ENCODE assay signal across 16 mouse cellular contexts in genomic region chr11:110111137-110111536, GRCm38 (mm10). TPM values are rescaled to one million over a fixed set of nuclear protein-coding genes. Genes with fewer than 3 reads are reported as not detected.
DNase-seq lines count a peak whose midpoint lies in the region; ATAC-seq and TF ChIP-seq lines count a peak whose summit lies in the region.
"Had no signal": no experiment of that assay in that cellular context is flagged by ENCODE, and none has a peak within 500 bp of the region (broad histone marks: within the 10 kb centered on the region; RNA-seq: fewer than 3 reads in every experiment).

No protein-coding gene starts in this region.

- H3K4me2 ChIP-seq in hindbrain, postnatal 0 days (ENCODE audit: low read depth, low read length) = no peak overlapping the region
- no peak overlapping the region for H3K4me2 ChIP-seq in midbrain, embryonic 14.5 days (ENCODE audit: low read length)
- H3K4me2 ChIP-seq in midbrain, embryonic 15.5 days = no peak overlapping the region
- H3K4me2 ChIP-seq: embryonic facial prominence, embryonic 12.5 days; hindbrain, embryonic 13.5 days; limb, embryonic 15.5 days; neural tube, embryonic 13.5 days had no signal

- H3K4me3 ChIP-seq in hindbrain, postnatal 0 days (ENCODE audit: low read length) = no peak overlapping the region
- no peak overlapping the region for H3K4me3 ChIP-seq in hindbrain, embryonic 10.5 days
- no peak overlapping the region for H3K4me3 ChIP-seq in midbrain, embryonic 14.5 days (replicated peaks; ENCODE audit: low read depth, low read length)
- H3K4me3 ChIP-seq in midbrain, embryonic 15.5 days = no peak overlapping the region
- H3K4me3 ChIP-seq: embryonic facial prominence, embryonic 12.5 days; hindbrain, embryonic 13.5 days; limb, embryonic 15.5 days; neural tube, embryonic 13.5 days had no signal

- 44% methylated on average over 4 of the region's 4 CpGs for WGBS in hindbrain, postnatal 0 days
- WGBS in hindbrain, embryonic 10.5 days = 68% methylated on average over 4 of the region's 4 CpGs
- WGBS in midbrain, embryonic 14.5 days = 55% methylated on average over 4 of the region's 4 CpGs
- WGBS in midbrain, embryonic 15.5 days = 56% methylated on average over 4 of the region's 4 CpGs

- H3K9me3 ChIP-seq in hindbrain, postnatal 0 days (ENCODE audit: low read length) = no peaks in the 10 kb centered on the region
- H3K9me3 ChIP-seq in hindbrain, embryonic 10.5 days = no peaks in the 10 kb centered on the region
- H3K9me3 ChIP-seq in midbrain, embryonic 14.5 days (ENCODE audit: control insufficient read depth, low read length) = no peaks in the 10 kb centered on the region
- H3K9me3 ChIP-seq in midbrain, embryonic 15.5 days = no peaks in the 10 kb centered on the region
- H3K9me3 ChIP-seq: embryonic facial prominence, embryonic 12.5 days; hindbrain, embryonic 13.5 days; limb, embryonic 15.5 days; neural tube, embryonic 13.5 days had no signal

- no peak overlapping the region for H3K9ac ChIP-seq in hindbrain, postnatal 0 days (replicated peaks; ENCODE audit: low read length)
- no peak overlapping the region for H3K9ac ChIP-seq in midbrain, embryonic 14.5 days (replicated peaks; ENCODE audit: low read length)
- H3K9ac ChIP-seq in midbrain, embryonic 15.5 days = no peak overlapping the region
- H3K9ac ChIP-seq: embryonic facial prominence, embryonic 12.5 days; hindbrain, embryonic 13.5 days; limb, embryonic 15.5 days; neural tube, embryonic 13.5 days had no signal

- intact Hi-C loops in heart, postnatal 14 days (cut with DNase I) = loop anchor here (5.0 kb wide), 1 partner anchor 239 kb away; no protein-coding TSS in a partner anchor

- H3K27ac ChIP-seq in hindbrain, postnatal 0 days = no peak overlapping the region
- no peak overlapping the region for H3K27ac ChIP-seq in hindbrain, embryonic 10.5 days
- no peak overlapping the region for H3K27ac ChIP-seq in midbrain, embryonic 14.5 days (replicated peaks; ENCODE audit: low read depth, low read length)
- H3K27ac ChIP-seq in midbrain, embryonic 15.5 days = no peak overlapping the region
- H3K27ac ChIP-seq: embryonic facial prominence, embryonic 12.5 days; hindbrain, embryonic 13.5 days; limb, embryonic 15.5 days; neural tube, embryonic 13.5 days had no signal

- peak; percentile 71 for TF ChIP-seq CTCF in hindbrain, postnatal 0 days (IDR thresholded peaks at IDR 0.05; ENCODE audit: low read depth)

- ATAC-seq in hindbrain, postnatal 0 days = no peak
- ATAC-seq in midbrain, embryonic 14.5 days (ENCODE audit: low FRiP score, low TSS enrichment) = no peak
- no peak for ATAC-seq in midbrain, embryonic 15.5 days (replicated peaks)

- DNase-seq in hindbrain, postnatal 0 days (ENCODE audit: low spot score) = peak; percentile 59
- DNase-seq in hindbrain, embryonic 10.5 days (ENCODE audit: low spot score) = no peak
- peak; percentile 51 for DNase-seq in midbrain, embryonic 14.5 days
- DNase-seq in cerebellum, adult 9-11 months = peak; percentile 3
- DNase-seq in retina, postnatal 7 days (ENCODE audit: low read depth, low spot score) = peak; percentile 0
- no peak for DNase-seq in heart, postnatal 14 days
- DNase-seq: adrenal gland, postnatal 14 days; heart, adult 11 months; kidney, postnatal 25 days; thymus, postnatal 14 days had no signal

- H3K36me3 ChIP-seq in hindbrain, postnatal 0 days (ENCODE audit: insufficient read depth, low read length) = no peaks in the 10 kb centered on the region
- H3K36me3 ChIP-seq in hindbrain, embryonic 10.5 days = no peaks in the 10 kb centered on the region
- H3K36me3 ChIP-seq in midbrain, embryonic 14.5 days (ENCODE audit: control insufficient read depth, insufficient read depth, low read length) = no peaks in the 10 kb centered on the region
- H3K36me3 ChIP-seq in midbrain, embryonic 15.5 days (replicated peaks) = no peaks in the 10 kb centered on the region
- H3K36me3 ChIP-seq: embryonic facial prominence, embryonic 12.5 days; hindbrain, embryonic 13.5 days; neural tube, embryonic 13.5 days had no signal

- H3K4me1 ChIP-seq in hindbrain, postnatal 0 days (ENCODE audit: insufficient read depth, low read length) = no peaks in the 10 kb centered on the region
- H3K4me1 ChIP-seq in hindbrain, embryonic 10.5 days (replicated peaks) = no peaks in the 10 kb centered on the region
- no peaks in the 10 kb centered on the region for H3K4me1 ChIP-seq in midbrain, embryonic 14.5 days (ENCODE audit: control insufficient read depth, insufficient read depth, low read length)
- H3K4me1 ChIP-seq in midbrain, embryonic 15.5 days = no peaks in the 10 kb centered on the region
- H3K4me1 ChIP-seq: embryonic facial prominence, embryonic 12.5 days; hindbrain, embryonic 13.5 days; limb, embryonic 15.5 days; neural tube, embryonic 13.5 days had no signal

- H3K27me3 ChIP-seq in hindbrain, postnatal 0 days (ENCODE audit: insufficient read depth, low read length) = no peaks in the 10 kb centered on the region
- H3K27me3 ChIP-seq in hindbrain, embryonic 10.5 days (ENCODE audit: insufficient read depth, poor library complexity, severe bottlenecking) = no peaks in the 10 kb centered on the region
- H3K27me3 ChIP-seq in midbrain, embryonic 14.5 days (ENCODE audit: control insufficient read depth, insufficient read depth, low read length) = no peaks in the 10 kb centered on the region
- no peaks in the 10 kb centered on the region for H3K27me3 ChIP-seq in midbrain, embryonic 15.5 days (replicated peaks)
- H3K27me3 ChIP-seq: embryonic facial prominence, embryonic 12.5 days; hindbrain, embryonic 13.5 days; limb, embryonic 15.5 days; neural tube, embryonic 13.5 days had no signal

RNA-seq across cellular contexts. Expression of gene Abca8a, which starts 15.4 kb away (rescaled TPM):
- 0.78 and 1.2 TPM in 2 replicates for total RNA-seq in hindbrain, postnatal 0 days (2014; rRNA removed)
- 0.55 and 0.70 TPM in 2 replicates for polyA plus RNA-seq in hindbrain, postnatal 0 days (2015; fragmentation: Nextera tagmentation; extraction: Ambion mirVana)
- polyA plus RNA-seq in hindbrain, embryonic 10.5 days (2016; fragmentation: Nextera tagmentation; extraction: Ambion mirVana) = not detected in 2 replicates
- polyA plus RNA-seq in midbrain, embryonic 14.5 days (2014; fragmentation: Nextera tagmentation; extraction: Ambion mirVana) = 0.04 and 0.32 TPM in 2 replicates
- 0.24 and 0.97 TPM in 2 replicates for polyA plus RNA-seq in midbrain, embryonic 15.5 days (2015; fragmentation: Nextera tagmentation; extraction: Ambion mirVana)
- 10 to 100 TPM; 41.8 to 53.0 TPM for total RNA-seq in heart, postnatal 14 days (2021)
- total RNA-seq: megakaryocyte-erythroid progenitor cell, adult 5-6 weeks had no signal

RNA-seq across cellular contexts. Expression of gene Abca9, which starts 56.9 kb away (rescaled TPM):
- 6.8 and 7.6 TPM in 2 replicates for total RNA-seq in hindbrain, postnatal 0 days (2014; rRNA removed)
- 2.2 and 2.4 TPM in 2 replicates for polyA plus RNA-seq in hindbrain, postnatal 0 days (2015; fragmentation: Nextera tagmentation; extraction: Ambion mirVana)
- polyA plus RNA-seq in hindbrain, embryonic 10.5 days (2016; fragmentation: Nextera tagmentation; extraction: Ambion mirVana) = 3.3 and 4.7 TPM in 2 replicates
- polyA plus RNA-seq in midbrain, embryonic 14.5 days (2014; fragmentation: Nextera tagmentation; extraction: Ambion mirVana) = 0.32 and 3.8 TPM in 2 replicates
- 3.6 and 4.2 TPM in 2 replicates for polyA plus RNA-seq in midbrain, embryonic 15.5 days (2015; fragmentation: Nextera tagmentation; extraction: Ambion mirVana)
- total RNA-seq in heart, postnatal 14 days (2021) = 10 to 100 TPM; 16.1 to 17.8 TPM

Comparison
In these comparisons a context has a peak if more than half of its experiments do, and no peak if none do; other contexts are left out.
1. DNase-seq: peak in hindbrain, postnatal 0 days (single experiment), midbrain, embryonic 14.5 days (single experiment), cerebellum, adult 9-11 months (single experiment) and retina, postnatal 7 days (single experiment); none in hindbrain, embryonic 10.5 days (single experiment) and heart, postnatal 14 days (0 of 2).